Mouse (Mus musculus) forebrain, embryonic 13.5 days (tissue): Measurements from ENCODE around the gene Smpdl3b. TPM values are rescaled to one million over a fixed set of nuclear protein-coding genes. Genes with fewer than 3 reads are reported as not detected.
"Not testable (repeated sequence)": the region's sequence is repeated elsewhere in the genome, so short reads cannot be mapped to it uniquely, and the experiment has no call there.

Experiments used
- ATAC-seq: fragments of 200-750 bp; cut with Nextera tagmentation; 2 replicates; pipeline ENCODE4 v1.8.0; 2017
- H3K27ac ChIP-seq: fragments of 300-500 bp; sonication (generic); 2 replicates; pipeline ENCODE4 v1.5.1; 2015; ENCODE audit warnings: inconsistent platforms, mild to moderate bottlenecking, moderate library complexity
- H3K27me3 ChIP-seq: fragments of 300-500 bp; sonication (generic); 2 replicates; pipeline ENCODE4 v1.6.1; 2015; ENCODE audit warnings: mild to moderate bottlenecking, inconsistent platforms
- H3K36me3 ChIP-seq: fragments of 300-500 bp; sonication (generic); 2 replicates; pipeline ENCODE4 v1.6.1; 2015; ENCODE audit warnings: mild to moderate bottlenecking, inconsistent platforms; ENCODE audit not compliant: poor library complexity, severe bottlenecking
- H3K4me1 ChIP-seq: fragments of 300-500 bp; sonication (generic); 2 replicates; pipeline ENCODE4 v1.6.1; 2015; ENCODE audit warnings: inconsistent platforms
- H3K4me2 ChIP-seq: fragments of 300-500 bp; sonication (generic); 2 replicates; pipeline ENCODE4 v1.6.1; 2015; ENCODE audit warnings: inconsistent platforms, mild to moderate bottlenecking, moderate library complexity
- H3K4me3 ChIP-seq: fragments of 300-500 bp; sonication (generic); 2 replicates; pipeline ENCODE4 v1.5.1; 2015; ENCODE audit warnings: mild to moderate bottlenecking, inconsistent platforms
- H3K9ac ChIP-seq: fragments of 300-500 bp; sonication (generic); 2 replicates; pipeline ENCODE4 v1.6.1; 2015; ENCODE audit warnings: mild to moderate bottlenecking, inconsistent platforms
- H3K9me3 ChIP-seq: fragments of 300-500 bp; sonication (generic); replicated peaks from 2 replicates; pipeline ENCODE4 v1.6.1; 2016; ENCODE audit warnings: inconsistent platforms
- WGBS: fragments of 180-500 bp; shearing (Covaris S2); methylation state at CpG from one replicate; pipeline ENCODE4 v1.1.7; 2015; 5-methylcytosine and 5-hydroxymethylcytosine counted together
- polyA plus RNA-seq: library from polyadenylated mRNA; unstranded; fragments of >200 nt; fragmentation: Nextera tagmentation; extraction: Ambion mirVana; gene quantifications from 2 replicates; pipeline ENCODE4 v1.2.1, GENCODE M21; 2015

The Smpdl3b gene
- polyA plus RNA-seq = 1.7 and 2.7 TPM in 2 replicates

GRCm38 (mm10) chr4:132756974-132757373 lies at the start of gene Smpdl3b:
Gene Smpdl3b (minus strand): TSS chr4:132757252.
- Histone ChIP-seq H3K9me3 (no peaks in the 10 kb centered on the region), H3K36me3 (no peaks in the 10 kb centered on the region), H3K27me3 (peaks cover 22% of the 10 kb centered on the region), H3K4me2 (peak within 1 kb of the TSS; percentile 80), H3K27ac (no peak within 1 kb of the TSS), H3K4me1 (peaks cover 13% of the 10 kb centered on the region), H3K4me3 (peak within 1 kb of the TSS; percentile 41), H3K9ac (peak within 1 kb of the TSS; percentile 66)
- under 1% methylated on average over 22 of the region's 22 CpGs for WGBS
- peak; percentile 80 for ATAC-seq

GRCm38 (mm10) chr4:132806620-132807191 lies 49.7 kb upstream of the Smpdl3b start:
- H3K27ac ChIP-seq = no peak overlapping the region
- H3K36me3 ChIP-seq = no peaks in the 10 kb centered on the region
- no peaks in the 10 kb centered on the region for H3K4me1 ChIP-seq
- H3K9ac ChIP-seq = no peak overlapping the region
- H3K4me2 ChIP-seq = no peak overlapping the region
- no peak overlapping the region for H3K4me3 ChIP-seq
- no peak for ATAC-seq
- H3K27me3 ChIP-seq = no peaks in the 10 kb centered on the region
- H3K9me3 ChIP-seq = peaks cover 6% of the 10 kb centered on the region
- 93% methylated on average over 7 of the region's 7 CpGs for WGBS

GRCm38 (mm10) chr4:132805599-132806197 lies 48.6 kb upstream of the Smpdl3b start:
- Histone ChIP-seq H3K4me3 (no peak overlapping the region), H3K9ac (no peak overlapping the region), H3K27me3 (no peaks in the 10 kb centered on the region), H3K27ac (no peak overlapping the region), H3K9me3 (peaks cover 3% of the 10 kb centered on the region), H3K36me3 (no peaks in the 10 kb centered on the region), H3K4me1 (no peaks in the 10 kb centered on the region), H3K4me2 (no peak overlapping the region)
- WGBS = 90% methylated on average over 12 of the region's 12 CpGs
- no peak for ATAC-seq

- Histone ChIP-seq H3K27me3 (no peaks in the 10 kb centered on the region), H3K4me1 (no peaks in the 10 kb centered on the region), H3K4me2 (no peak overlapping the region), H3K9me3 (no peaks in the 10 kb centered on the region), H3K36me3 (no peaks in the 10 kb centered on the region), H3K27ac (no peak overlapping the region), H3K4me3 (no peak overlapping the region), H3K9ac (no peak overlapping the region)
- ATAC-seq = no peak
- WGBS = 75% methylated on average over 5 of the region's 5 CpGs
These were observed 48.1 kb upstream of the Smpdl3b start for GRCm38 (mm10) chr4:132805146-132805545.

GRCm38 (mm10) chr4:132804331-132804730 lies 47.3 kb upstream of the Smpdl3b start:
- no peaks in the 10 kb centered on the region for H3K36me3 ChIP-seq
- H3K4me1 ChIP-seq = no peaks in the 10 kb centered on the region
- H3K4me3 ChIP-seq = no peak overlapping the region
- H3K9me3 ChIP-seq = no peaks in the 10 kb centered on the region
- no peak overlapping the region for H3K4me2 ChIP-seq
- H3K27ac ChIP-seq = no peak overlapping the region
- no peak overlapping the region for H3K9ac ChIP-seq
- ATAC-seq = no peak
- no peaks in the 10 kb centered on the region for H3K27me3 ChIP-seq
- WGBS = 97% methylated on average over 6 of the region's 6 CpGs

- Histone ChIP-seq H3K9ac (no peak overlapping the region), H3K9me3 (no peaks in the 10 kb centered on the region), H3K4me2 (no peak overlapping the region), H3K36me3 (no peaks in the 10 kb centered on the region), H3K27me3 (no peaks in the 10 kb centered on the region), H3K27ac (no peak overlapping the region), H3K4me3 (no peak overlapping the region), H3K4me1 (no peaks in the 10 kb centered on the region)
- ATAC-seq = no peak
- WGBS = 96% methylated on average over 7 of the region's 7 CpGs
These were observed 46.8 kb upstream of the Smpdl3b start for GRCm38 (mm10) chr4:132803876-132804275.

GRCm38 (mm10) chr4:132803212-132803611 lies 46.2 kb upstream of the Smpdl3b start:
- ATAC-seq = no peak
- Histone ChIP-seq H3K4me3 (no peak overlapping the region), H3K36me3 (no peaks in the 10 kb centered on the region), H3K27me3 (no peaks in the 10 kb centered on the region), H3K4me1 (no peaks in the 10 kb centered on the region), H3K9me3 (no peaks in the 10 kb centered on the region), H3K9ac (no peak overlapping the region), H3K27ac (no peak overlapping the region), H3K4me2 (no peak overlapping the region)
- WGBS = 92% methylated on average over 5 of the region's 5 CpGs

GRCm38 (mm10) chr4:132802171-132802637 lies 45.2 kb upstream of the Smpdl3b start:
- Histone ChIP-seq H3K36me3 (no peaks in the 10 kb centered on the region), H3K9me3 (no peaks in the 10 kb centered on the region), H3K27me3 (peaks cover 5% of the 10 kb centered on the region; the same call in 1 of the 2 replicates), H3K27ac (no peak overlapping the region), H3K4me3 (no peak overlapping the region), H3K4me2 (no peak overlapping the region), H3K9ac (no peak overlapping the region), H3K4me1 (no peaks in the 10 kb centered on the region)
- 73% methylated on average over 16 of the region's 16 CpGs for WGBS
- ATAC-seq = no peak

- H3K4me3 ChIP-seq = no peak overlapping the region
- no peak overlapping the region for H3K4me2 ChIP-seq
- no peaks in the 10 kb centered on the region for H3K9me3 ChIP-seq
- 87% methylated on average over 18 of the region's 18 CpGs for WGBS
- ATAC-seq = no peak
- H3K9ac ChIP-seq = no peak overlapping the region
- no peaks in the 10 kb centered on the region for H3K4me1 ChIP-seq
- H3K36me3 ChIP-seq = no peaks in the 10 kb centered on the region
- H3K27me3 ChIP-seq = peaks cover 6% of the 10 kb centered on the region; the same call in 1 of the 2 replicates
- no peak overlapping the region for H3K27ac ChIP-seq
These were observed 44.4 kb upstream of the Smpdl3b start for GRCm38 (mm10) chr4:132801176-132802077.

GRCm38 (mm10) chr4:132799845-132800244 lies 42.8 kb upstream of the Smpdl3b start:
- WGBS = 89% methylated on average over 4 of the region's 4 CpGs
- no peaks in the 10 kb centered on the region for H3K9me3 ChIP-seq
- no peak for ATAC-seq
- H3K36me3 ChIP-seq = no peaks in the 10 kb centered on the region
- no peak overlapping the region for H3K4me3 ChIP-seq
- H3K27me3 ChIP-seq = peaks cover 20% of the 10 kb centered on the region
- no peak overlapping the region for H3K9ac ChIP-seq
- peaks cover 6% of the 10 kb centered on the region; the same call in 1 of the 2 replicates for H3K4me1 ChIP-seq
- no peak overlapping the region for H3K4me2 ChIP-seq
- H3K27ac ChIP-seq = no peak overlapping the region

GRCm38 (mm10) chr4:132798666-132799065 lies 41.6 kb upstream of the Smpdl3b start:
- WGBS = 80% methylated on average over 3 of the region's 3 CpGs
- peaks cover 25% of the 10 kb centered on the region for H3K27me3 ChIP-seq
- H3K9me3 ChIP-seq, H3K36me3 ChIP-seq, H3K4me2 ChIP-seq, H3K27ac ChIP-seq, H3K4me1 ChIP-seq, ATAC-seq, H3K4me3 ChIP-seq, H3K9ac ChIP-seq: not testable (repeated sequence)

GRCm38 (mm10) chr4:132798028-132798427 lies 41.0 kb upstream of the Smpdl3b start:
- Histone ChIP-seq H3K4me1 (peaks cover 6% of the 10 kb centered on the region; the same call in 1 of the 2 replicates), H3K9ac (no peak overlapping the region), H3K9me3 (no peaks in the 10 kb centered on the region), H3K36me3 (no peaks in the 10 kb centered on the region), H3K27me3 (peaks cover 25% of the 10 kb centered on the region), H3K4me2 (no peak overlapping the region), H3K27ac (no peak overlapping the region), H3K4me3 (no peak overlapping the region)
- WGBS = 70% methylated on average over 4 of the region's 4 CpGs
- no peak for ATAC-seq
